Mouse (Mus musculus) midbrain, embryonic 14.5 days (tissue): ENCODE data around the gene Slc30a2. TPM values are rescaled to one million over a fixed set of nuclear protein-coding genes. Genes with fewer than 3 reads are reported as not detected.

Experiments used
- ATAC-seq: fragments of 200-750 bp; cut with Nextera tagmentation; 2 replicates; pipeline ENCODE4 v1.8.0; 2017; ENCODE audit warnings: moderate number of reproducible peaks, moderate library complexity; ENCODE audit not compliant: low FRiP score, low TSS enrichment
- DNase-seq: peaks from one replicate; pipeline ENCODE4 v3.0.0-alpha.2; 2015
- H3K27ac ChIP-seq: fragments of 300-500 bp; sonication (generic); replicated peaks from 2 replicates; pipeline ENCODE4 v1.5.1; 2014; ENCODE audit warnings: mild to moderate bottlenecking, low read depth, low read length, moderate library complexity
- H3K27me3 ChIP-seq: fragments of 300-500 bp; sonication (generic); 2 replicates; pipeline ENCODE4 v1.6.1; 2014; ENCODE audit warnings: low read length, control low read depth, mixed read lengths; ENCODE audit not compliant: control insufficient read depth, insufficient read depth
- H3K36me3 ChIP-seq: fragments of 300-500 bp; sonication (generic); 2 replicates; pipeline ENCODE4 v1.6.1; 2014; ENCODE audit warnings: low read length, control low read depth; ENCODE audit not compliant: control insufficient read depth, insufficient read depth
- H3K4me1 ChIP-seq: fragments of 300-500 bp; sonication (generic); 2 replicates; pipeline ENCODE4 v1.6.1; 2014; ENCODE audit warnings: mild to moderate bottlenecking, antibody characterized with exemption, low read length, control low read depth; ENCODE audit not compliant: control insufficient read depth, insufficient read depth
- H3K4me2 ChIP-seq: fragments of 300-500 bp; sonication (generic); 2 replicates; pipeline ENCODE4 v1.6.1; 2014; ENCODE audit warnings: mild to moderate bottlenecking, low read length, moderate library complexity
- H3K4me3 ChIP-seq: fragments of 300-500 bp; sonication (generic); replicated peaks from 2 replicates; pipeline ENCODE4 v1.5.1; 2014; ENCODE audit warnings: low read depth, low read length
- H3K9ac ChIP-seq: fragments of 300-500 bp; sonication (generic); replicated peaks from 2 replicates; pipeline ENCODE4 v1.6.1; 2014; ENCODE audit warnings: mild to moderate bottlenecking, low read length, moderate library complexity
- H3K9me3 ChIP-seq: fragments of 300-500 bp; sonication (generic); 2 replicates; pipeline ENCODE4 v1.6.1; 2016; ENCODE audit warnings: low read length, control low read depth, mixed read lengths; ENCODE audit not compliant: control insufficient read depth
- WGBS: fragments of 180-500 bp; shearing (Covaris S2); extraction: QIAGEN DNeasy Blood & Tissue Kit; methylation state at CpG from one replicate; pipeline ENCODE4 v1.1.7; 2014; 5-methylcytosine and 5-hydroxymethylcytosine counted together
- polyA plus RNA-seq: library from polyadenylated mRNA; unstranded; fragments of >200 nt; fragmentation: Nextera tagmentation; extraction: Ambion mirVana; gene quantifications from 2 replicates; pipeline ENCODE4 v1.2.1, GENCODE M21; 2014

Slc30a2 gene
- polyA plus RNA-seq, 1 experiment from 2014 or later: not detected

DNA sequence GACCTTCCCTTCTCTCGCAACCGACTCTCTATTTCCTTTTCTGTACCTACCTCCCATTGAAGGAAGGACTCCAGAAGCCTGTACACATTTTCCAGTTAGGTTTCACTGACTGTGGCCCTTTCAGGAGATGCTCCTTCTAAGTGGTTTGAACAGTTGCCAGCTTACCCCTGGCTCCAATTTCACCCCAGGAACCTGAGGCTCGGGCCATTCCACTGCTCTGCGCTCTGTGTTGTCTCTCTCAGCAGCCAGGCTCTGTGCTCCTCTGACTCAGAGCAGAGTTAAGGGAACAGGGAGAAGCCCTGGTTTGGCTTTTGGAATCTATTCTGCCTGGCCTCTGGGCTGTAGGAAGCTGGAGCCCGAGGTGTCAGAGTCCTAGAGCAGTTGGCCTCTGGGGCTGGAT lies 40.9 kb upstream of the Slc30a2 start:
- Histone ChIP-seq H3K4me2 (no peak overlapping the region), H3K27me3 (no peaks in the 10 kb centered on the region), H3K27ac (no peak overlapping the region), H3K4me1 (peaks cover 1% of the 10 kb centered on the region; the same call in 1 of the 2 replicates), H3K9ac (no peak overlapping the region), H3K4me3 (no peak overlapping the region), H3K9me3 (no peaks in the 10 kb centered on the region), H3K36me3 (no peaks in the 10 kb centered on the region)
- 92% methylated on average over 5 of the region's 5 CpGs for WGBS
- DNase-seq: no peak
- no peak for ATAC-seq

- WGBS: 72% methylated on average over 2 of the region's 2 CpGs
- Histone ChIP-seq H3K36me3 (no peaks in the 10 kb centered on the region), H3K9me3 (no peaks in the 10 kb centered on the region), H3K27ac (no peak overlapping the region), H3K4me2 (no peak overlapping the region), H3K4me3 (no peak overlapping the region), H3K27me3 (no peaks in the 10 kb centered on the region), H3K9ac (no peak overlapping the region), H3K4me1 (peaks cover 7% of the 10 kb centered on the region; the same call in 1 of the 2 replicates)
- no peak for ATAC-seq
- DNase-seq: no peak
These were observed 36.0 kb upstream of the Slc30a2 start for GRCm38 (mm10) chr4:134306963-134307362.

DNA sequence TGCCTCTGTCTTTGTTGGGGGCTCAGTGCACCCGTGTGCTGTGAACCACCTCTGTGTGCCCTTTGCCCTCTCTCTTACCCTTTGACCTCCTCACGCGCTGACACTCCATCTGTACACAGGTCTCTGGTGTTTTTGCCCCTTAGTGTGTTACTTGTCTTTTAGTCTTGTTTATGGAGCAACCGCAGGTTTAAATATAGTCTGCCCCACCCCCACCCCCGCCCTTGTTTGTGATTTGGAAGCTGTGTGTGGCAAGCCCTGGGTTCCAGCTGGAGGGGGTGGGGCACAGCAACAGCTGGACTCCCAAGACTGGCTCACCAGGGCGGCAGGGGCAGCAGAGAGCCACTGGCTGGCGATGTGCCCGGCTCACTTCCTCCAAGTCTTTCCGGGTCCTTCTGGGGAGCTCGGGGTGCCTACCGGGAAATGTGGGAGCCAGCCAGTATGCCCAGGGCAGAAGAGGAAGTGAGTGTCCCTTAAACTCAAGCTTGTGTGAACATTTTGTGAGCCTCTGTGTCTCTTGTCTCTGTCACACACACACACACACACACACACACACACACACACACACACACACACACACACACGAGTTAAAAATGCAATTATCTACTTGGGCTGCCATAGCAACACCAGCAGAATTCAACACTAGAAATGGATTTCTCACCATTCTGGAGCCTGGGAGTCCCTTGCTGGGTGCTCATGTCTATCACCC lies 35.5 kb upstream of the Slc30a2 start:
- H3K4me2 ChIP-seq: peak overlapping the region; percentile 31
- no peak overlapping the region for H3K27ac ChIP-seq
- no peak overlapping the region for H3K4me3 ChIP-seq
- ATAC-seq: no peak
- 15% methylated on average over 12 of the region's 12 CpGs for whole genome bisulfite sequencing
- DNase-seq: peak; percentile 67
- H3K9ac ChIP-seq: no peak overlapping the region
- H3K4me1 ChIP-seq: peaks cover 7% of the 10 kb centered on the region; the same call in 1 of the 2 replicates
- no peaks in the 10 kb centered on the region for H3K27me3 ChIP-seq
- H3K36me3 ChIP-seq: no peaks in the 10 kb centered on the region
- H3K9me3 ChIP-seq: no peaks in the 10 kb centered on the region

GRCm38 (mm10) chr4:134310106-134310505 lies 32.9 kb upstream of the Slc30a2 start:
- no peak overlapping the region for H3K4me2 ChIP-seq
- no peak overlapping the region for H3K9ac ChIP-seq
- H3K27me3 ChIP-seq: no peaks in the 10 kb centered on the region
- 90% methylated on average over 7 of the region's 7 CpGs for WGBS
- ATAC-seq (no peak), DNase-seq (no peak)
- H3K4me3 ChIP-seq: no peak overlapping the region
- no peak overlapping the region for H3K27ac ChIP-seq
- H3K4me1 ChIP-seq: peaks cover 7% of the 10 kb centered on the region; the same call in 1 of the 2 replicates
- H3K9me3 ChIP-seq: no peaks in the 10 kb centered on the region
- H3K36me3 ChIP-seq: no peaks in the 10 kb centered on the region

DNA sequence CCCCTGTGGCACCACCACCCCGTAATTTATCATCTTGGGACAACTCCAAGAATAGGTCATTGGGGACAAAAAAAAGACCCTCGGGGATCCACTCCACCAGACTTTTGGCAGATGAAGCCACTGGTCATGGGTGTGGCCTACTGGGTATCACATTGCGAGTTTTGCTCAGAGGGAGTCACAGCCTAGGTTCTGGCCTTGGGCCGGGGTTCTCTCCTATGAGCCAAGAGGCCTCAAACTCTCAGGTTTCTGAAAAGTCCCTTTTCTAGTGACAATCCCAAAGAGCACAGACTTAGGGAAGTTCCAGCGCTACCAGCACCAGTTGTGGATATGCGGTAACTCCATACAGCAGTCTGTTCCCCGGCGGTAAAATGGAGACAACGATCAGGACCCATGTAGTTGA lies 32.3 kb upstream of the Slc30a2 start:
- Histone ChIP-seq H3K27me3 (no peaks in the 10 kb centered on the region), H3K9ac (no peak overlapping the region), H3K4me3 (no peak overlapping the region), H3K4me2 (no peak overlapping the region), H3K27ac (no peak overlapping the region), H3K9me3 (no peaks in the 10 kb centered on the region), H3K4me1 (peaks cover 7% of the 10 kb centered on the region; the same call in 1 of the 2 replicates), H3K36me3 (no peaks in the 10 kb centered on the region)
- ATAC-seq (no peak), DNase-seq (no peak)
- 91% methylated on average over 9 of the region's 9 CpGs for WGBS

GRCm38 (mm10) chr4:134311784-134312183 lies 31.2 kb upstream of the Slc30a2 start:
- H3K27ac ChIP-seq: no peak overlapping the region
- peaks cover 7% of the 10 kb centered on the region; the same call in 1 of the 2 replicates for H3K4me1 ChIP-seq
- DNase-seq: no peak
- H3K9me3 ChIP-seq: no peaks in the 10 kb centered on the region
- H3K36me3 ChIP-seq: no peaks in the 10 kb centered on the region
- no peak for ATAC-seq
- no peak overlapping the region for H3K9ac ChIP-seq
- H3K4me3 ChIP-seq: no peak overlapping the region
- no peaks in the 10 kb centered on the region for H3K27me3 ChIP-seq
- 88% methylated on average over 9 of the region's 9 CpGs for WGBS
- H3K4me2 ChIP-seq: no peak overlapping the region

- no peak for DNase-seq
These were observed 30.6 kb upstream of the Slc30a2 start for GRCm38 (mm10) chr4:134312341-134312740.

GRCm38 (mm10) chr4:134312901-134313300 lies 30.1 kb upstream of the Slc30a2 start:
- DNase-seq (no peak), ATAC-seq (no peak)
- Histone ChIP-seq H3K9ac (no peak overlapping the region), H3K4me3 (no peak overlapping the region), H3K4me1 (no peaks in the 10 kb centered on the region), H3K4me2 (no peak overlapping the region), H3K27ac (no peak overlapping the region), H3K27me3 (no peaks in the 10 kb centered on the region), H3K9me3 (no peaks in the 10 kb centered on the region), H3K36me3 (no peaks in the 10 kb centered on the region)
- WGBS: 97% methylated on average over 6 of the region's 6 CpGs

More at GRCm38 (mm10) chr4:134312341-134312740, 30.6 kb upstream of the Slc30a2 start:
- ATAC-seq: no peak
- Histone ChIP-seq H3K36me3 (no peaks in the 10 kb centered on the region), H3K4me3 (no peak overlapping the region), H3K4me1 (peaks cover 3% of the 10 kb centered on the region; the same call in 1 of the 2 replicates), H3K9me3 (no peaks in the 10 kb centered on the region), H3K9ac (no peak overlapping the region), H3K27ac (no peak overlapping the region), H3K27me3 (no peaks in the 10 kb centered on the region), H3K4me2 (no peak overlapping the region)
- 97% methylated on average over 5 of the region's 5 CpGs for WGBS

GRCm38 (mm10) chr4:134314081-134314655 lies 28.8 kb upstream of the Slc30a2 start:
- ATAC-seq: no peak
- H3K27ac ChIP-seq: no peak overlapping the region
- DNase-seq: no peak

More at GRCm38 (mm10) chr4:134314081-134314655, 28.8 kb upstream of the Slc30a2 start:
- no peaks in the 10 kb centered on the region for H3K9me3 ChIP-seq
- no peak overlapping the region for H3K4me3 ChIP-seq
- H3K27me3 ChIP-seq: no peaks in the 10 kb centered on the region
- WGBS: 83% methylated on average over 4 of the region's 4 CpGs
- H3K9ac ChIP-seq: no peak overlapping the region
- no peaks in the 10 kb centered on the region for H3K4me1 ChIP-seq
- H3K4me2 ChIP-seq: no peak overlapping the region
- no peaks in the 10 kb centered on the region for H3K36me3 ChIP-seq
